Mouse (Mus musculus): ENCODE results near the gene Thap7. TPM values are rescaled to one million over a fixed set of nuclear protein-coding genes. Genes with fewer than 3 reads are reported as not detected.

The Thap7 gene
- polyA plus RNA-seq, 1 experiment from 2014 or later, result 66.5 TPM

DNA sequence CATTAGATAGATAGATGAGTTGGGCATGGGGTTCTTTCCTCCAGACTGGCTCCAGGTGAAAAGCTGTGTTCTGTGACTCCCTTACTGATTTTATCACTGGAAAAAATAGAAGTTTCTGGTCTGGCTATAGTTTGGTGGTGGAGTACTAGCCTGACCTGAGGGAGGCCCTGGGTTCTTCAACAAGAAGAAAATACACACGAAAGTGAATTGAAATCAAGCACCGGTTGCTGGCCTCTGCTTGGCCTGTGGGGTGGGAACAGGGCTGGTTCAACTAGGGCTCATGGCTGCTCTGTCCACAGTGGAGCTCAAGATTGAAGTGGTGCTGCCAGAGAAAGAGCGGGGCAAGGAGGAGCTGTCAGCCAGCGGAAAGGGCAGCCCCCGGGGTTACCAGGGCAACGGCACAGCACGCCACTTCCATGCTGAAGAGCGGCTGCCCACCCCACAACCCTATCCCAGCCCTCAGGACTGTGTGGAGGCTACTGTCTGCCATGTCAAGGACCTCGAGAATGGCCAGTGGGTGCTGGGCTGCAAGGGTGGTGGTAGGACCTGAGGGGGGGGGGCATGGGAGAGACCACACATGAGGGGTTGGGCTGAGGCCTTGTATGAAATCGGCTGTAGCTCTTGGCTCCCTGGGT is 31.6 kb downstream of the Thap7 start:
- 10% methylated on average over 10 of the region's 10 CpGs for WGBS
- peak; percentile 68 for ATAC-seq (ENCODE audit: low FRiP score)
- H3K4me2 ChIP-seq (replicated peaks), result peak overlapping the region; percentile 21
- no peaks in the 10 kb centered on the region for H3K36me3 ChIP-seq
- H3K9me3 ChIP-seq (replicated peaks), result no peaks in the 10 kb centered on the region
- H3K27ac ChIP-seq, result no peak overlapping the region
- H3K4me1 ChIP-seq, result peaks cover 21% of the 10 kb centered on the region
- H3K27me3 ChIP-seq, result no peaks in the 10 kb centered on the region
- no peak overlapping the region for H3K4me3 ChIP-seq
- no peak overlapping the region; the same call in 1 of the 2 replicates for H3K9ac ChIP-seq

DNA sequence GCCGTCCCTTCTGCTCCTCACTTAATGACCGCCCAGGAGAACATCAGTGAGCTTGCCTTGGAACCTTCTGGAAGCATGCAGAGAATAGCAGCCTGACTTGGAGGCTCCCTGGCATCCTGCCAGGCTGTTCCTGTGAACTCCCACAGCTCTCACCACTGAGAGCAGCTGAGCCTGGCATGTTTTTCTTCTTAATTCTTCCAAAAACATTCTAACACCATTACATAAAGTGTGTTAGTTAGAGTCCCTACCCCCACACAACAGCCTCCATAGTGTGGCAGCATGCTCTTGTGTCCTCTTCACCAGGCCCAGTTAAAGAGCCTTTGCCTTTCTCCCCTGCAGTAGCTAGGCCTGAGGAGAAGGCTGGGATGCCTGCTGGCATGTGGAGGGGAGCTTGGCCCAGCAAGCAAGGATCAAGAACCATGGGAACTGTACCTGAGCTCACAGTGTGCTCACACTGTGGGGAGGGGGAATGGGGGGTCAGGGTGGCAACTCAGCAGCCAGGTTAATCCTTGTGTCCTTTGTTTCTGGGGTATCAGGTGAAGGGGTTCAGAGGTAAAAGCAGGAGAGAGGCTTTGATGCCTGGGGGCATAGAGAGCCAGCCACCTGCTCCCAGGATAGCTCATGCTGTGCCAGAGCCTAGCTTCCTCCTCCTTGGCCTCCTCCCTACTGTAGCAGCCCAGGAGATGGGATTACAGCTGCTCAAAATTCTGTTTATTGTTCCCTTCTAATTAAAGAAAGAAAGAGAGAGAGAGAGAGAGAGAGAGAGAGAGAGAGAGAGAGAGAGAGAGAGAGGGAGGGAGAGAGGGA is 34.2 kb downstream of the Thap7 start:
- no peak overlapping the region for H3K9ac ChIP-seq
- peaks cover 3% of the 10 kb centered on the region; the same call in 1 of the 2 replicates for H3K27me3 ChIP-seq
- no peak for ATAC-seq (ENCODE audit: low FRiP score)
- no peaks in the 10 kb centered on the region for H3K9me3 ChIP-seq (replicated peaks)
- H3K27ac ChIP-seq, result peak overlapping the region; percentile 52
- H3K4me2 ChIP-seq (replicated peaks), result no peak overlapping the region
- no peaks in the 10 kb centered on the region for H3K36me3 ChIP-seq
- 57% methylated on average over 2 of the region's 2 CpGs for WGBS
- no peak overlapping the region for H3K4me3 ChIP-seq
- H3K4me1 ChIP-seq, result peaks cover 21% of the 10 kb centered on the region

DNA sequence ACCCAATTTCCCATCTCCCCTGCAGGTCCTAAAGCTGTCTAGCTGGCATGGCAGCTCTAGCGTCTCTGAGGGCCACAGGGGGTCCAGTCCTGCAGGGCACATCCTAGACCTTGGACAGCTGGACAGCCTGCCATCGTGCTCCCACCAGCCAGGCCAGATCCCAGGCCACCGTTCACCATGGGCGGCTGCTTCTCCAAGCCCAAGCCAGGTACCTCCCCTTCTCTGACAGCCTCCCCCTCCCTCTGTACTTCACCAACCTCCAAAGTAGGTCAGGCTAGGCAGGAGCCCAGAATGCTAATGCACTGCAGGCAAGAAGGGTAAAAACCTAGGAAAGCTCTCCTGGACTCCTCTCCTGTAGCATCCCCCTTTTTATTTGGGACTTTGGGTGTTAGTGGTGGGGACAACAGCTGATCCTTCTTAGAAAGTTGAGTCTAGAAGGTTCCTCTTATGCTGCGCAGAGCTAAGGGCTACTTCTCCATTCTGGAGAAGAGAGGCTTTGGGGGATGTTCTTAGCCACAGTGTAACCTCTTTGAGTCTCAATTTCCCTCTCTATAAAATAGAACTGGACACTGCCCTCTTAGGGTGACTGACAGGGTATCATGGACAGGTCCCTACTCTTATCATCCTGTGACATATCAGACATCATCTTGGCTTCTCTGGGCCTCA is 38.9 kb downstream of the Thap7 start:
- Histone ChIP-seq H3K9me3 (replicated peaks) (no peaks in the 10 kb centered on the region), H3K4me2 (replicated peaks) (no peak overlapping the region), H3K27me3 (peaks cover 25% of the 10 kb centered on the region), H3K4me1 (peaks cover 17% of the 10 kb centered on the region), H3K36me3 (peaks cover 10% of the 10 kb centered on the region), H3K4me3 (no peak overlapping the region), H3K9ac (no peak overlapping the region), H3K27ac (no peak overlapping the region)
- 57% methylated on average over 5 of the region's 5 CpGs for WGBS
- ATAC-seq (ENCODE audit: low FRiP score), result no peak

DNA sequence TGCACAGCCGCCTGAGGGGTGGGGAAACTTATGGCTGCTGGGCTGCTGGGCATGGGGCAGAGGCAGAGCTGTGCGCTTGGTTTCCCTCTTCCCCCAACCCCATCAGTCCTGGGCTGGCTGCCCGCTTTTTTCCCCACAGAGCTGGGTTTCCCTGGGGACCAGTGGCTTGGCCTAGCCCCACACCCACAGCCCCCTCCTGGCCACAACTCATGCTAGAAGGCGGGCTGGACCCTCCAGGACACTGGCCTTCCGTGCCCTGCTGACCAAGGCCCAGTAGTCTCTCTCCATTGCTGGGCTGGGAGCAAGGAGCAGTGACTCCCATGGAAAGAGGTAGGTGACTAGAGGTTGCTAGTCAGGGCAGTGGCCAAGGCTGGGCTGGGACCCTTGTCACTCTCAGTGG is 39.8 kb downstream of the Thap7 start:
- no peak for ATAC-seq (ENCODE audit: low FRiP score)
- peaks cover 10% of the 10 kb centered on the region for H3K4me1 ChIP-seq
- H3K4me3 ChIP-seq, result no peak overlapping the region
- no peak overlapping the region for H3K4me2 ChIP-seq (replicated peaks)
- WGBS, result 93% methylated on average over 5 of the region's 5 CpGs
- peaks cover 25% of the 10 kb centered on the region for H3K27me3 ChIP-seq
- no peak overlapping the region for H3K9ac ChIP-seq
- H3K9me3 ChIP-seq (replicated peaks), result no peaks in the 10 kb centered on the region
- H3K27ac ChIP-seq, result no peak overlapping the region
- H3K36me3 ChIP-seq, result peaks cover 10% of the 10 kb centered on the region

DNA sequence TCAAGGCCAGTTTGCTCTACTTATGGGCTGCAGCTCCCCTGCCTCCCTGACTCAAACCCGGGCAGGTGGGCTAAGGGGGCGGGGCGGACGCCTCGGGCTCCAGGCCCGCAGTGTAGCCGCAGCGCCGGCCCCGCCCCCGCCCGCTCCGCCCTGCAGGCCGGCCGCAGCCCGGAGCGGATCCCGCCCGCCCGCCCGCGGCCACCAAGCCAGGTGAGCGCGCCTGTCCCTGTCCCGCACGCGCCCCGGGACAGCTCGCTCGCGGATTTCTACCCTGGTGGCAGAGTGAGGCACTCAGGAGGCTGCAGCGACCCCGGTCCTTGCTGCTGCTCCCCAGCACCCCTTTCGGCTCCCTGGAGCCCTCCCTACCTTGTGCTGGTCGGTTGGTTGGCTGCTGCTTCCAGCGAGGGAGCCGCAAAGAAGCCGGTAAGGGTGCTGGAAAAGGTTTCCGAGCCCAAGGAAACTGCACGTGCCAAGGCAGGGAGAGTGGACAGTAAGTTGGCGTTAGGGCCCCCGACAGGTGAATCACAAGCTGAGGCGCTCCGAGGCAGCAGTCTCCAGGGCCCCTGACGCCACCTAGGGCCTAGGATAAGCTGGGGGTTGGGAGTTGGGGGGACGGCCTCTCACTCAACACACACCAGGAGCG is 41.3 kb downstream of the Thap7 start, which contains the start of gene Aifm3:
Gene Aifm3 (plus strand): TSS at position 143 of the 643 bp plus-strand sequence.
- H3K4me1 ChIP-seq, result peaks cover 10% of the 10 kb centered on the region
- H3K27me3 ChIP-seq, result peaks cover 25% of the 10 kb centered on the region
- H3K4me3 ChIP-seq, result peak within 1 kb of the TSS; percentile 41
- peak within 1 kb of the TSS; percentile 85 for H3K4me2 ChIP-seq (replicated peaks)
- H3K9ac ChIP-seq, result peak within 1 kb of the TSS; percentile 62
- no peak within 1 kb of the TSS for H3K27ac ChIP-seq
- H3K36me3 ChIP-seq, result peaks cover 24% of the 10 kb centered on the region
- H3K9me3 ChIP-seq (replicated peaks), result no peaks in the 10 kb centered on the region
- WGBS, result 1% methylated on average over 47 of the region's 47 CpGs
- peak; percentile 60 for ATAC-seq (ENCODE audit: low FRiP score)

DNA sequence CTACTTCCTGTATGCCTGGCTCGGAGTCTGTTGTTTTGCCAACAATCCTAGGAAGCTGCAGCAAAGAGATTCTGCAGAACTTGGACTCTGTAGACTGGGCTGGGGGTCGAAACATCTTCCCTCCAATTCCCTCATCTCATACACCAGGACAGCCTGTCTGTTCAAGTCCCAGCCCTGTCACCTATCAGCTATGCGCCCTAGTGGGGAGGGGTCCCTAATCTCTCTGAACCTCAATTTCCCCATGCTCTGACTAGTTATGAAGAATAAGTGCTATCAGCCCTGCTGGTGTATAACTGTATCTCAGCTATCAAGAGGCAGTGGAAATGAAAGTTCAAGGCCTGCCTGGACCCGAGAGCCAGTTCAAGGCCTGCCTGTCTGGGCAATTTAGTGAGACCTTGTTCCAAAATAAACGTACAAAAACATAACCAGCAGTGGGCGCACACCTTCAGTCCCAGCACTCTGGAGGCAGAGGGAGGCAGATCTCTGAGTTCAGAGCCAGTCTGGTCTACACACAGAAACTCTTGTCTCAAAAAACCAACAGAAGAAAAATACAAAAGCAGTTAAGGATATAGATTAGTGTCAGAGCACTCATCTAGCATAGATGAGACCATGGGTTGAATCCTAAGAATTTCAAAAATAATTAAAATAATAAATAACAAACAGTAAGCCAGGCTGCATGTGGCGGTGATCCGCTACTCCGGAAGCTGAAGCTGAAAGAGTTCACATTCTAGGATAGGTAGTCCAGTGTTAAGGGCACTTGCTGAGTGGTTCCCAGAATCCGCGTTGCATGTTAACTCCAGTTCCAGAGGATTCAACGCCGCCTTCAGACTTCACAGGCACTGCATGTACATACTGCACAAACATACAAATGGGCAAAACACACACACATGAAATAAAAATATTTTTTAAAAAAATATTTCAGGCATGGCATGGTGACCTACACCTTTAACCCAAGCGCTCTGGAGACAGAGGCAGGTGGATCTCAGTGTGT is 42.2 kb downstream of the Thap7 start:
- H3K9me3 ChIP-seq (replicated peaks), result no peaks in the 10 kb centered on the region
- peak overlapping the region; percentile 62 for H3K9ac ChIP-seq
- peak overlapping the region; percentile 85 for H3K4me2 ChIP-seq (replicated peaks)
- peaks cover 32% of the 10 kb centered on the region for H3K36me3 ChIP-seq
- peaks cover 10% of the 10 kb centered on the region for H3K4me1 ChIP-seq
- ATAC-seq (ENCODE audit: low FRiP score), result peak; percentile 15
- peaks cover 25% of the 10 kb centered on the region for H3K27me3 ChIP-seq
- 46% methylated on average over 14 of the region's 14 CpGs for WGBS
- no peak overlapping the region for H3K27ac ChIP-seq
- peak overlapping the region; percentile 41 for H3K4me3 ChIP-seq

DNA sequence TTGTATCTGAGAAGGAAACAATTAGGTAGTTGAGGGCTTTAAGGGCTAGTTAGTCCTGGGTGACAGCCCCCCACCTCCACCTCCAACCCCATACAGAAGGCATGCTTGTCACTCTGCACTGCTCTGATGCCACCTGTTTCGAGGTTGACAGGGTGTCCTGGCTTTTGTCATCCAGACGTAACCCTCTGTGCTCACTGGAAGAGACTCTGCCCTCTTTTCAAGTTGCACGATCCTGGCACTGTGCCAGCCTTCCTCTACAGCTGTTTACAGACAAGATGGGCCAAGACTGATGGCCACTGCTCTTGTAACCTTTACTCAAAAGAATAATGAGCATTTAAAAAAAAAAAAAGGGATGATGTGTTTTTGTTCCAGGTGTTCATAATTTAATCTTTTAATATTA is 44.4 kb downstream of the Thap7 start:
- no peak overlapping the region for H3K4me3 ChIP-seq
- 70% methylated on average over 3 of the region's 3 CpGs for WGBS

DNA sequence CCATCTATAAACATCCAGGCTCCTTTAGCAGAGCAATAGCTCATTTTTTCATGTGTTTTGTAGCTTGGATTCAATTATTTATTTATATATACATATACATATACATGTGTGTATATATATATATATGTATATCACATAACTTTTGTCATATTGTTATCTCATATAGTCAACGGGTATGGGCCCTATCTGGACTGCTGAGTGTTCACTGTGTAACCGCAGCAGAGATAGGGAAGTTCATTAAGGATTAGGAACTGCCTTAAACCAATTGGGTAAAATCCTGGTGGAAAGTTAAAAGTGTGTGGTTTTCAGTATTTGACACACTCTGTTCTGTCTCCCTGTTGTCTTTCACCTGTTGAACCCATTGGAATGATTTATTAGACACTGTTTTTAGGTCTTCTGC is 49.5 kb downstream of the Thap7 start:
- peaks cover 44% of the 10 kb centered on the region for H3K36me3 ChIP-seq
- no peak overlapping the region for H3K4me2 ChIP-seq (replicated peaks)
- no peak for ATAC-seq (ENCODE audit: low FRiP score)
- no peaks in the 10 kb centered on the region for H3K4me1 ChIP-seq
- 94% methylated on average over 2 of the region's 2 CpGs for WGBS
- no peak overlapping the region for H3K9ac ChIP-seq
- no peak overlapping the region for H3K27ac ChIP-seq
- H3K4me3 ChIP-seq, result no peak overlapping the region
- H3K9me3 ChIP-seq (replicated peaks), result no peaks in the 10 kb centered on the region
- no peaks in the 10 kb centered on the region for H3K27me3 ChIP-seq

More for the DNA sequence above, 44.4 kb downstream of the Thap7 start:
- H3K4me2 ChIP-seq (replicated peaks), result no peak overlapping the region
- peaks cover 21% of the 10 kb centered on the region for H3K27me3 ChIP-seq
- H3K9ac ChIP-seq, result no peak overlapping the region
- H3K9me3 ChIP-seq (replicated peaks), result no peaks in the 10 kb centered on the region
- H3K27ac ChIP-seq, result no peak overlapping the region
- H3K36me3 ChIP-seq, result peaks cover 41% of the 10 kb centered on the region
- no peak for ATAC-seq (ENCODE audit: low FRiP score)
- H3K4me1 ChIP-seq, result peaks cover 10% of the 10 kb centered on the region

DNA sequence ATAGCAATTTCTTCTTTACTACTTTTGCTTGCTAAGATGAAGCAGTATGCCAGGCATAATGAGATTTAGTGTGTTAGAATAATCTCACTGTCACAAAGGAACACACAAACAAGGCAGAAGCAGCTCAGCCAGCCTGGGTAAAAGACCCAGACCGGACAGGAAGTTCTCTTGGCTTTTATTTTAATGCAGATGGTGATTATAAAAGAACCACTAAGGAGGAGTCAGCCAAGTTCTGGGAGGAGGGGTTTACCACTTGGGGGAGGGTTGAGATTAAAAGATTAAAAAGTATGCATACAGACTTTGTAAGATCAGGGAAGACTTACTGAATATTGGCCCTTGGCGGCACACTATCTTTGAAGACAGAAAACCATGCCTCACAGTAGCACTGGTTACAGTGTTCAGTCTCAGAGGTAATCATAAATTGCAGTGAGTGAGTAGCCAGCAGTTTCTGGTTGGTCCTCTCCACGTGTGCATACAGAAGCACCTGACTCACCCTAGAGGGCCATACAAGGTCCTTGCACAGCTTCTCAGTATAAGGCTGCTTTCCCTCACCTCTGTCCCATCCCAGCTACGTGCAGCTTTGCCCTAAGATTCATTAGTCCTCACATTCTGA is 52.5 kb downstream of the Thap7 start:
- WGBS, result 85% methylated on average over 4 of the region's 4 CpGs
- Histone ChIP-seq H3K27me3 (no peaks in the 10 kb centered on the region), H3K9me3 (replicated peaks) (no peaks in the 10 kb centered on the region), H3K36me3 (peaks cover 24% of the 10 kb centered on the region), H3K4me3 (no peak overlapping the region), H3K4me1 (no peaks in the 10 kb centered on the region), H3K27ac (no peak overlapping the region), H3K9ac (no peak overlapping the region), H3K4me2 (replicated peaks) (no peak overlapping the region)
- no peak for ATAC-seq (ENCODE audit: low FRiP score)
